Mouse (Mus musculus): ENCODE results near the gene Adgrl2.

DNA sequence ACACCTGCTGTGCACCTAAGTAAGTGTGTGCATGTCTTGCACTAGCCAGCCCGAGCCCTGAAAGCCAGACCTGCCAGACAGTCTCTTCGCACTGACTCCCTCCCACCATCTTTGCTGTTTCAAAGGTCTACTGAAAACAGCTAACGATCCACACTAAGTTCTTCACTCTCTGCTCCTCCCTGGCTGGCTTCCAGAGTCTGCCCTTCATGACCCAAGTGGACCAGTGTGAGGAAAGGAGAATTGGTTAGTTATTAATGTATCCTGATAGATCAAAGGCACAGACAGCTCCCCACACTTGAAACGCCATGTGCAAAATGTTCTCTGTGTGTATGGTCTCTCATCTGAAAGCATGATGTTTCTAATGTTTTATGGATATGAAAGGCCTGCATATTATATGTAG is 103.4 kb downstream of the Adgrl2 start:
- TF ChIP-seq GATA1 (IDR thresholded peaks at IDR 0.05; ENCODE audit: low read depth, low read length): no peak
- no peak for TF ChIP-seq ZKSCAN1 (IDR thresholded peaks at IDR 0.05; ENCODE audit: low read depth, low read length)
- TF ChIP-seq MYC (IDR thresholded peaks at IDR 0.05; ENCODE audit: low read depth, low read length): no peak
- no peak for TF ChIP-seq CHD1 (IDR thresholded peaks at IDR 0.05; ENCODE audit: low read depth, low read length)
- no peak for TF ChIP-seq POLR2A (IDR thresholded peaks at IDR 0.05; ENCODE audit: control insufficient read depth in 1 of 2, insufficient read depth in 1 of 2, low read depth in 1 of 2, low read length in 2 of 2, poor library complexity in 1 of 2)
- TF ChIP-seq MAZ (IDR thresholded peaks at IDR 0.05; ENCODE audit: low read depth, low read length): no peak
- TF ChIP-seq ZNF384 (IDR thresholded peaks at IDR 0.05; ENCODE audit: low read depth, low read length): no peak
- TF ChIP-seq CTCF (IDR thresholded peaks at IDR 0.05 in 2 of 3, conservative IDR thresholded peaks at IDR 0.05 in 1 of 3; ENCODE audit: control insufficient read depth in 1 of 3, insufficient read depth in 1 of 3, low read depth in 2 of 3, low read length in 3 of 3, poor library complexity in 1 of 3, severe bottlenecking in 1 of 3): no peak

All from MEL (cell line).